Mouse (Mus musculus): ENCODE measurements around the gene H2-DMb2. TPM values are rescaled to one million over a fixed set of nuclear protein-coding genes. Genes with fewer than 3 reads are reported as not detected.

The H2-DMb2 gene
- polyA plus RNA-seq, 1 experiment from 2014 or later = 0.15 TPM

GRCm38 (mm10) chr17:34198521-34198912 is 55.4 kb downstream of the H2-DMb2 start:
- WGBS = 7% methylated on average over 11 of the region's 11 CpGs
- Histone ChIP-seq H3K27ac (ENCODE audit: low read depth) (no peak overlapping the region), H3K36me3 (ENCODE audit: control insufficient read depth, insufficient read depth, low read length) (no peaks in the 10 kb centered on the region), H3K4me3 (ENCODE audit: low read depth, low read length) (peak overlapping the region; percentile 38), H3K4me2 (ENCODE audit: low read length) (peak overlapping the region; percentile 74), H3K9me3 (ENCODE audit: control insufficient read depth, low read length) (no peaks in the 10 kb centered on the region), H3K27me3 (replicated peaks; ENCODE audit: control insufficient read depth, insufficient read depth, low read length) (peaks cover 62% of the 10 kb centered on the region), H3K4me1 (replicated peaks; ENCODE audit: control insufficient read depth, insufficient read depth, low read length) (no peaks in the 10 kb centered on the region), H3K9ac (ENCODE audit: low read length) (peak overlapping the region; percentile 22; the same call in 1 of the 2 replicates)
- no peak for ATAC-seq (replicated peaks; ENCODE audit: low FRiP score, low TSS enrichment, low read depth)
- DNase-seq (ENCODE audit: low spot score) = no peak

DNA sequence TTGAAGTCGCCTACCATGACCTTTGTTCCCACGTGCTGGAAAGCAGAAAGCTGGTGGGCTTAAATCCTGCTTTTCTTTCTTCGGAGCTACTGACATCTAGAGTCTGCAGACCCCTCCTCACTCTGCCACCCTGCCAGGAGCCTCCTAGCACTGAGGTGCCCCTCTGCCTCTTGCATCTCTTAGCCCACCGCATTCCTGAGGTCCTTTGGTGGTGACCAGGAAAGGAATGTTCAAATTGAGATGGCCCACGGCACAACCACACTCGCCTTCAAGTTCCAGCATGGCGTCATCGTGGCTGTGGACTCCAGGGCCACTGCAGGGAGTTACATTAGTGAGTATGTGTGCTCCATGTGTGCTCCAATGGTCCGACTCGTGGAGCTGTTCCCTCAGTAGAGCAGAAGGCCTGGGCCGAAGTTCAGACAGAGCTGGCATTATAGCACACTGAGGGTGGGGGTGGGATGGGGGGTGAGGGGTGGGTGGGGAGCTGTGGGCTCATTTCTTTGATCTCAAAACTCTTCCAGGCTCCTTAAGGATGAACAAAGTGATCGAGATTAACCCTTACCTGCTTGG is 56.0 kb downstream of the H2-DMb2 start:
- 71% methylated on average over 12 of the region's 12 CpGs for WGBS
- no peak overlapping the region for H3K4me3 ChIP-seq (ENCODE audit: low read depth, low read length)
- H3K27ac ChIP-seq (ENCODE audit: low read depth) = no peak overlapping the region
- no peaks in the 10 kb centered on the region for H3K4me1 ChIP-seq (replicated peaks; ENCODE audit: control insufficient read depth, insufficient read depth, low read length)
- no peak for DNase-seq (ENCODE audit: low spot score)
- H3K9ac ChIP-seq (ENCODE audit: low read length) = no peak overlapping the region
- ATAC-seq (replicated peaks; ENCODE audit: low FRiP score, low TSS enrichment, low read depth) = no peak
- H3K27me3 ChIP-seq (replicated peaks; ENCODE audit: control insufficient read depth, insufficient read depth, low read length) = peaks cover 60% of the 10 kb centered on the region
- no peaks in the 10 kb centered on the region for H3K36me3 ChIP-seq (ENCODE audit: control insufficient read depth, insufficient read depth, low read length)
- H3K4me2 ChIP-seq (ENCODE audit: low read length) = no peak overlapping the region
- H3K9me3 ChIP-seq (ENCODE audit: control insufficient read depth, low read length) = no peaks in the 10 kb centered on the region

- Histone ChIP-seq H3K36me3 (ENCODE audit: control insufficient read depth, insufficient read depth, low read length) (no peaks in the 10 kb centered on the region), H3K27me3 (replicated peaks; ENCODE audit: control insufficient read depth, insufficient read depth, low read length) (peaks cover 60% of the 10 kb centered on the region), H3K9me3 (ENCODE audit: control insufficient read depth, low read length) (no peaks in the 10 kb centered on the region), H3K4me3 (ENCODE audit: low read depth, low read length) (no peak overlapping the region), H3K4me1 (replicated peaks; ENCODE audit: control insufficient read depth, insufficient read depth, low read length) (peaks cover 4% of the 10 kb centered on the region; the same call in 1 of the 2 replicates), H3K4me2 (ENCODE audit: low read length) (no peak overlapping the region), H3K27ac (ENCODE audit: low read depth) (no peak overlapping the region), H3K9ac (ENCODE audit: low read length) (no peak overlapping the region)
- WGBS = 87% methylated on average over 10 of the region's 10 CpGs
- no peak for DNase-seq (ENCODE audit: low spot score)
- ATAC-seq (replicated peaks; ENCODE audit: low FRiP score, low TSS enrichment, low read depth) = no peak
Measured at GRCm38 (mm10) chr17:34200047-34200446, 56.9 kb downstream of the H2-DMb2 start.

DNA sequence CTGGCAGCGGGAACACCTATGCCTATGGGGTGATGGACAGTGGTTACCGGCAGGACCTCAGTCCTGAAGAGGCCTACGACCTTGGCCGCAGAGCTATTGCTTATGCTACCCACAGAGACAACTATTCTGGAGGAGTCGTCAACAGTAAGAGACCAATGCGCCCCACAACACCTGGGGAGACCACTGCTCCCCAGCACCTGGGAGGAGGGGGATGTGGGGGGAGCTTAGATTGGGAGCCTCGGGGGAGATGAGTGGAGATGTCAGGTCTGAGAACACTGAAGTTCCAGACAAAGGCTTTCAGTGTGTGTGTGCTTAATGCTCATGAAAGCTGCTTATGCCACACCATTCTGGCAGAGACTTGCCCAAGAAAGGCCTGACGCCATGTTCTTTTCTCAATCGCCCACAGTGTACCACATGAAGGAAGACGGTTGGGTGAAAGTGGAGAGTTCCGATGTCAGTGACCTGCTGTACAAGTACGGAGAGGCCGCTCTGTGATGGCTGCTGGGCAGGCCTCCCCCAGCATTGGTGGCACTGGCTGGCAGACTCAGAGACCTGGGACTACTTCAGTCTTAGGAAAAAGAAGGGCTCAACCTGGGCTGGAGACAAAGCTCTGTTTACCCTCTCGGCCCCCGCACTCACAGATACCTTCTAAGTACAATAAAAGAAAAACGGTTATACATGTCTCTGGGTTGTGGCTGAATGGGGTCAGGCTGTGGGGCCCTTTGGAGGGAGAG is 57.8 kb downstream of the H2-DMb2 start:
- Histone ChIP-seq H3K36me3 (ENCODE audit: control insufficient read depth, insufficient read depth, low read length) (no peaks in the 10 kb centered on the region), H3K4me3 (ENCODE audit: low read depth, low read length) (no peak overlapping the region), H3K27ac (ENCODE audit: low read depth) (no peak overlapping the region), H3K9me3 (ENCODE audit: control insufficient read depth, low read length) (no peaks in the 10 kb centered on the region), H3K27me3 (replicated peaks; ENCODE audit: control insufficient read depth, insufficient read depth, low read length) (peaks cover 61% of the 10 kb centered on the region), H3K4me1 (replicated peaks; ENCODE audit: control insufficient read depth, insufficient read depth, low read length) (peaks cover 5% of the 10 kb centered on the region; the same call in 1 of the 2 replicates), H3K4me2 (ENCODE audit: low read length) (no peak overlapping the region), H3K9ac (ENCODE audit: low read length) (no peak overlapping the region)
- DNase-seq (ENCODE audit: low spot score) (no peak), ATAC-seq (replicated peaks; ENCODE audit: low FRiP score, low TSS enrichment, low read depth) (no peak)
- 83% methylated on average over 16 of the region's 16 CpGs for WGBS

Other genes with a start within 250 kb of the H2-DMb2 start
- 0.23 TPM in 2 replicates for gene Platr17, start 238.2 kb upstream of the H2-DMb2 start, polyA plus RNA-seq (2014; fragmentation: Nextera tagmentation; extraction: Ambion mirVana)
- 41.8 and 42.7 TPM in 2 replicates for gene Daxx, start 233.9 kb upstream of the H2-DMb2 start, polyA plus RNA-seq (2014; fragmentation: Nextera tagmentation; extraction: Ambion mirVana)
- gene Tapbp, start 227.4 kb upstream of the H2-DMb2 start, polyA plus RNA-seq (2014; fragmentation: Nextera tagmentation; extraction: Ambion mirVana) = 32.3 and 32.5 TPM in 2 replicates
- gene Zbtb22, start 227.4 kb upstream of the H2-DMb2 start, polyA plus RNA-seq (2014; fragmentation: Nextera tagmentation; extraction: Ambion mirVana) = 9.4 and 9.8 TPM in 2 replicates
- gene Rgl2, start 213.8 kb upstream of the H2-DMb2 start, polyA plus RNA-seq (2014; fragmentation: Nextera tagmentation; extraction: Ambion mirVana) = 31.3 and 34.5 TPM in 2 replicates
- gene Pfdn6, start 203.0 kb upstream of the H2-DMb2 start, polyA plus RNA-seq (2014; fragmentation: Nextera tagmentation; extraction: Ambion mirVana) = 163 and 175 TPM in 2 replicates
- 28.6 and 31.8 TPM in 2 replicates for gene Wdr46, start 202.6 kb upstream of the H2-DMb2 start, polyA plus RNA-seq (2014; fragmentation: Nextera tagmentation; extraction: Ambion mirVana)
- gene B3galt4, start 191.8 kb upstream of the H2-DMb2 start, polyA plus RNA-seq (2014; fragmentation: Nextera tagmentation; extraction: Ambion mirVana) = 3.7 and 4.9 TPM in 2 replicates
- gene Vps52, start 187.5 kb upstream of the H2-DMb2 start, polyA plus RNA-seq (2014; fragmentation: Nextera tagmentation; extraction: Ambion mirVana) = 32.4 and 35.3 TPM in 2 replicates
- gene Rps18, start 187.3 kb upstream of the H2-DMb2 start, polyA plus RNA-seq (2014; fragmentation: Nextera tagmentation; extraction: Ambion mirVana) = 2,375 and 2,437 TPM in 2 replicates
- gene H2-K1, start 143.0 kb upstream of the H2-DMb2 start, polyA plus RNA-seq (2014; fragmentation: Nextera tagmentation; extraction: Ambion mirVana) = 105 and 137 TPM in 2 replicates
- 4.4 and 5.9 TPM in 2 replicates for gene Ring1, start 118.6 kb upstream of the H2-DMb2 start, polyA plus RNA-seq (2014; fragmentation: Nextera tagmentation; extraction: Ambion mirVana)
- gene H2-Ke6, start 115.2 kb upstream of the H2-DMb2 start, polyA plus RNA-seq (2014; fragmentation: Nextera tagmentation; extraction: Ambion mirVana) = 49.7 and 53.6 TPM in 2 replicates
- 86.4 and 89.5 TPM in 2 replicates for gene Slc39a7, start 111.6 kb upstream of the H2-DMb2 start, polyA plus RNA-seq (2014; fragmentation: Nextera tagmentation; extraction: Ambion mirVana)
- gene Rxrb, start 111.5 kb upstream of the H2-DMb2 start, polyA plus RNA-seq (2014; fragmentation: Nextera tagmentation; extraction: Ambion mirVana) = 21.5 and 28.5 TPM in 2 replicates
- gene Col11a2, start 103.9 kb upstream of the H2-DMb2 start, polyA plus RNA-seq (2014; fragmentation: Nextera tagmentation; extraction: Ambion mirVana) = 0.44 and 0.66 TPM in 2 replicates
- gene H2-Oa, start 51.0 kb upstream of the H2-DMb2 start, polyA plus RNA-seq (2014; fragmentation: Nextera tagmentation; extraction: Ambion mirVana) = 0.75 and 1.1 TPM in 2 replicates
- 11.0 and 13.5 TPM in 2 replicates for gene H2-DMa, start 23.8 kb upstream of the H2-DMb2 start, polyA plus RNA-seq (2014; fragmentation: Nextera tagmentation; extraction: Ambion mirVana)
- 124 and 144 TPM in 2 replicates for gene Brd2, start 20.7 kb upstream of the H2-DMb2 start, polyA plus RNA-seq (2014; fragmentation: Nextera tagmentation; extraction: Ambion mirVana)
- gene H2-DMb1, start 9.8 kb downstream of the H2-DMb2 start, polyA plus RNA-seq (2014; fragmentation: Nextera tagmentation; extraction: Ambion mirVana) = 1.7 and 1.8 TPM in 2 replicates
- 4.2 and 4.9 TPM in 2 replicates for gene Tap1, start 44.2 kb downstream of the H2-DMb2 start, polyA plus RNA-seq (2014; fragmentation: Nextera tagmentation; extraction: Ambion mirVana)
- gene Psmb9, start 44.5 kb downstream of the H2-DMb2 start, polyA plus RNA-seq (2014; fragmentation: Nextera tagmentation; extraction: Ambion mirVana) = 4.6 and 4.7 TPM in 2 replicates
- 13.7 and 14.0 TPM in 2 replicates for gene Psmb8, start 54.4 kb downstream of the H2-DMb2 start, polyA plus RNA-seq (2014; fragmentation: Nextera tagmentation; extraction: Ambion mirVana)
- 2.2 and 2.5 TPM in 2 replicates for gene Tap2, start 60.2 kb downstream of the H2-DMb2 start, polyA plus RNA-seq (2014; fragmentation: Nextera tagmentation; extraction: Ambion mirVana)
- 0.11 TPM in 1 of 2 replicates, not detected in the other for gene H2-Ob, start 95.6 kb downstream of the H2-DMb2 start, polyA plus RNA-seq (2014; fragmentation: Nextera tagmentation; extraction: Ambion mirVana)
- gene H2-Ab1, start 114.4 kb downstream of the H2-DMb2 start, polyA plus RNA-seq (2014; fragmentation: Nextera tagmentation; extraction: Ambion mirVana) = 12.2 and 12.9 TPM in 2 replicates
- gene H2-Aa, start 144.5 kb downstream of the H2-DMb2 start, polyA plus RNA-seq (2014; fragmentation: Nextera tagmentation; extraction: Ambion mirVana) = 4.7 and 5.8 TPM in 2 replicates
- 4.1 and 4.3 TPM in 2 replicates for gene H2-Eb1, start 162.6 kb downstream of the H2-DMb2 start, polyA plus RNA-seq (2014; fragmentation: Nextera tagmentation; extraction: Ambion mirVana)
- gene H2-Eb2, start 182.4 kb downstream of the H2-DMb2 start, polyA plus RNA-seq (2014; fragmentation: Nextera tagmentation; extraction: Ambion mirVana) = not detected in 2 replicates
- gene Btnl2, start 211.5 kb downstream of the H2-DMb2 start, polyA plus RNA-seq (2014; fragmentation: Nextera tagmentation; extraction: Ambion mirVana) = 0.60 and 0.81 TPM in 2 replicates
- 0.59 and 1.3 TPM in 2 replicates for gene Btnl1, start 233.8 kb downstream of the H2-DMb2 start, polyA plus RNA-seq (2014; fragmentation: Nextera tagmentation; extraction: Ambion mirVana)